Mouse (Mus musculus): ENCODE data around the gene Lrrc2.

GRCm38 (mm10) chr9:110915466-110915865 lies 35.9 kb upstream of the Lrrc2 start:
- TF ChIP-seq MAFK (IDR thresholded peaks at IDR 0.05; ENCODE audit: insufficient replicate concordance, low read length), result no peak
- no peak for TF ChIP-seq ZC3H11A (IDR thresholded peaks at IDR 0.05; ENCODE audit: low read depth, low read length)
- TF ChIP-seq ZMIZ1 (IDR thresholded peaks at IDR 0.05; ENCODE audit: low read depth, low read length), result no peak
- no peak for TF ChIP-seq SIN3A (IDR thresholded peaks at IDR 0.05; ENCODE audit: low read length)
- TF ChIP-seq GABPA (IDR thresholded peaks at IDR 0.05; ENCODE audit: insufficient replicate concordance, low read depth, low read length), result no peak
- no peak for TF ChIP-seq MAX (IDR thresholded peaks at IDR 0.05; ENCODE audit: low read length)
- no peak for TF ChIP-seq UBTF (IDR thresholded peaks at IDR 0.05; ENCODE audit: low read depth, low read length)
- no peak for TF ChIP-seq POLR2A (IDR thresholded peaks at IDR 0.05; ENCODE audit: low read depth, low read length)
- no peak for TF ChIP-seq ZNF384 (IDR thresholded peaks at IDR 0.05; ENCODE audit: low read depth, low read length)
- TF ChIP-seq ETS1 (conservative IDR thresholded peaks at IDR 0.05; ENCODE audit: low read depth, low read length), result no peak
- no peak for TF ChIP-seq CTCF (conservative IDR thresholded peaks at IDR 0.05 in 1 of 2, IDR thresholded peaks at IDR 0.05 in 1 of 2; ENCODE audit: low read depth in 2 of 2, low read length in 2 of 2)
- no peak for TF ChIP-seq MAZ (IDR thresholded peaks at IDR 0.05; ENCODE audit: low read depth, low read length)
- TF ChIP-seq EP300 (IDR thresholded peaks at IDR 0.05; ENCODE audit: low read length), result no peak
- TF ChIP-seq MXI1 (IDR thresholded peaks at IDR 0.05; ENCODE audit: low read depth, low read length), result no peak
